Mouse (Mus musculus) retina, adult 2 months (tissue): ENCODE results near the gene Hoxc12.

Experiments used
- DNase-seq: peaks from one replicate; pipeline ENCODE4 v3.0.0-alpha.2; 2012; ENCODE audit warnings: low read depth, low spot score

The Hoxc12 gene

DNA sequence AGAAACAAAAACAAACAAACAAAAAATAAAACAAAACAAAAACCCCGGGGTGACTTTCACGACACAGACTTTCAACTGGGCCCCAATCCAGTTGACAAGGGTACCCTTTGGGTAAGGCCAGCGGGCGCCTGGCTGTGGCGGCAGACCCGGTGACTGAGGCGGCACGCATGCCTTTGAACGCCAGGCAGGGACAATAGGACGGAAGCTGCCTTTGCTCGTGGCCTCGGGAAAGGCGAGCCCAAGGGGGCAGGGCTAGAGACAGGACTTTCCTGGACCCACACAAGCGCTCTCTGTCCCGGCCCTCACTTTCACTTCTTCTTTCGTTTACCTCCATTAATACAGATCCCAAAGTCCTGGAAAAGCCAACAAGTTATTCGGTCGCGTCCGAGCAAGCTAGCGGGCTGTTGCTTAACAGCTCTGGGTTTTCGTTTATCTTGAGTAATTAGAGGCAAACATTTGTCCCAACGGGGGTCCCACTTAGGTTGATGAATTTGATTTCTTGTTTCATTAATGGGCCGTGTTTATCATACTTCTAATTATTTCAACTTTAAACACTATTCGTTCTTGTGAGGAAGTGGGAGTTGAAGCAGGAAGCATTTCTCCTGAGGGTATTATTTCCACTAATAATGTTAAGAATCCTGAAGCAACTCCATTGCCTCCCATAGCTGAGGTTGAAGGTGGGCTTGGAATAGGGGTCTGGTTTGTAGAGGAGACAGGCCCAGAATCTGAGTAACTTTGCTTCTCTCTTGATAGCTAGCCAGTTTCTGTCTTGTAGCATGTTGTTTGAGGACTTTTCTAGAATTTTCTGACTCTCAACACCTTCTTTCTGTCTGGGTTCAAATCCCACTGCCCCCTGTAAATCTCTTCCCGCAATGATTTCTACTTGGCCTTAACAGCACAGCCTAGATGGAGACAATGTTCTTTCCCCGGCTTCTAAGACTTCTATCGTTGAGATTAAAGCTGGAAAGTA is 27.4 kb downstream of the Hoxc12 start:
- no peak for DNase-seq

- no peak for DNase-seq
Measured at GRCm38 (mm10) chr15:102965003-102965891, 28.7 kb downstream of the Hoxc12 start.

DNA sequence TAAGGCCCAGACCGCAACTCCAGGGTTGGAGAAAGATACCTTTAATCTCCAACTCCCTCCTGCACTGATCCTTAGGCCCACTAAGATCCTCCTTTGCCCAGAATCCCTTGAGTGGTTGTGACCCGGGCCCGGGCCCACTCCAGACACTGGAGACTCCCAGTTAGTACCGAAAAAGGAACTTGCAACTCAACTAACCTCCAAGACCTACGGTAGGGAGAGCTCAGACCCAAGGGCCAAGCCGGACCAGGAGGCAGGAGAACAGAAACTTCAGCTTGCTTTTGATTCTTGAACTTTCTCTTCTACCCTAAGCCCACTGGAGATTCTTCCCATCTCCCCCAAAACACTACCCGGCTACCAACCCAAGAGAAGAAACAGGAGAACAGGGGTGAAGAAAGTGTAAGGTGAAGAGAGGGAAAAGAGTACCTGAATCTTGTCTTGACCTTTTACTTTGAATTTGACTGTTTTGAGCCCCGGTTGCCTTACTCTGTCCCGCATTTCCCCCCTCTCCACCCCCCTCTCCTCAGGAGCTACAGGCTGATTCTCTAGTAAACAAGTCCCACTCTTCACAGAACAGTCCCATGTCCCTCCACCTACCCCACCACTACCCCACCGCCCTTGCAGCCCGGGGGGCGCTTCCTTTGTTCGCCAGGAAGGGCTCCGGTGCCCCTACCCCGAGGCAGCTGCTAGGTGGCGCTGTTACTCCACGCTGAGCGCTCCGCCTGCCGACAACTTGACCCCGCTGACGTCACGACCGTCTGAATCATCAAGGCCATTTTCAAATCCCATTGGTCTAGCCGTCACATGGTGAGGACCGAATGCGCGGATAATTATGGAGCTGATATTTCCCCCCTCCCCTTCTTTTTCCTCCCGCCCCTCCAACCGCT is 29.6 kb downstream of the Hoxc12 start:
- no peak for DNase-seq

DNA sequence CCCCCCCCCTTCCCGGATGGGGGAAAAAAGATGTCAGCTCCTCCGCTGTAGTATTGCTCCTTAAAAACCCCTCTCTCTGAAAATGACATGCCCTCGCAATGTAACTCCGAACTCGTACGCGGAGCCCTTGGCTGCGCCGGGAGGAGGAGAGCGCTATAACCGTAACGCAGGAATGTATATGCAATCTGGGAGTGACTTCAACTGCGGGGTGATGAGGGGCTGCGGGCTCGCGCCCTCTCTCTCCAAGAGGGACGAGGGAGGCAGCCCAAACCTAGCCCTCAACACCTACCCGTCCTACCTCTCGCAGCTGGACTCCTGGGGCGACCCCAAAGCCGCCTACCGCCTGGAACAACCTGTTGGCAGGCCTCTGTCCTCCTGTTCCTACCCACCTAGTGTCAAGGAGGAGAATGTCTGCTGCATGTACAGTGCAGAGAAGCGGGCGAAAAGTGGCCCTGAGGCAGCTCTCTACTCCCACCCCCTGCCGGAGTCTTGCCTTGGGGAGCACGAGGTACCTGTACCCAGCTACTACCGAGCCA is 30.3 kb downstream of the Hoxc12 start, which contains the start of gene Hoxc10:
TSS of gene Hoxc10 (plus strand) at position 21 of the 536 bp plus-strand sequence.
- no peak for DNase-seq

DNA sequence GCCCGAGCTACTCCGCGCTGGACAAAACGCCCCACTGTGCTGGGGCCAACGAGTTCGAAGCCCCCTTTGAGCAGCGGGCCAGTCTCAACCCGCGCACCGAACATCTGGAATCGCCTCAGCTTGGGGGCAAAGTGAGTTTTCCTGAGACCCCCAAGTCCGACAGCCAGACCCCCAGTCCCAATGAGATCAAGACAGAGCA is 30.7 kb downstream of the Hoxc12 start, which contains the start of gene Hoxc5:
TSS of gene Hoxc5 (plus strand) at position 132 of the 199 bp plus-strand sequence.
- no peak for DNase-seq

GRCm38 (mm10) chr15:102967511-102968397 is 31.2 kb downstream of the Hoxc12 start:
- DNase-seq = no peak

GRCm38 (mm10) chr15:102969296-102969695 is 32.7 kb downstream of the Hoxc12 start:
- no peak for DNase-seq

- DNase-seq = no peak
Measured at GRCm38 (mm10) chr15:102970740-102971139, 34.2 kb downstream of the Hoxc12 start.

- DNase-seq = no peak
Measured at GRCm38 (mm10) chr15:102972254-102972653, 35.7 kb downstream of the Hoxc12 start.

GRCm38 (mm10) chr15:102972753-102973152 is 36.2 kb downstream of the Hoxc12 start:
- no peak for DNase-seq

GRCm38 (mm10) chr15:102975034-102975433 is 38.5 kb downstream of the Hoxc12 start:
- no peak for DNase-seq

DNA sequence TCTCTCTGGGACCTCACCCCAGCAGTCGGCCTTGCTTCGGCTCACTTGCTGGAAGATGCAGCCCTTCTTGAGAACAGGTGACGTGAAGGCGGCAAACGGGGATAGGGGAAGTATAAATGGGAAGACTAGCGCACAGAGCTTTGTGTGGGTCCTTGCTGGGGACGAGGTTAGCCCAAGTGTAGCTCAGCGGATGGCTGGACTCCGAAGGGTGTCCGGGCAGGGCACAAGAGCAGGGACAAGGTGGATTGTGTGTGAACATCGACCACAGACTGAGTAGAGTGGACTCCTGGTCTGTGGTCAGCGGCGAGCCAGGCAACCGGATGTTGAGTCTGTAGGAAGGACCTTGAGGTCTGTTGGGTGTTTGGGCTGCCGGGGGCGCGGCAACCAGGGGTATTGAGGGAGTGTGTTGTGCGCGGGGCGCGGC is 39.1 kb downstream of the Hoxc12 start:
- no peak for DNase-seq

GRCm38 (mm10) chr15:102976171-102976570 is 39.6 kb downstream of the Hoxc12 start, which contains the start of gene Hoxc9:
TSS of gene Hoxc9 (plus strand) at chr15:102976439.
- no peak for DNase-seq

DNA sequence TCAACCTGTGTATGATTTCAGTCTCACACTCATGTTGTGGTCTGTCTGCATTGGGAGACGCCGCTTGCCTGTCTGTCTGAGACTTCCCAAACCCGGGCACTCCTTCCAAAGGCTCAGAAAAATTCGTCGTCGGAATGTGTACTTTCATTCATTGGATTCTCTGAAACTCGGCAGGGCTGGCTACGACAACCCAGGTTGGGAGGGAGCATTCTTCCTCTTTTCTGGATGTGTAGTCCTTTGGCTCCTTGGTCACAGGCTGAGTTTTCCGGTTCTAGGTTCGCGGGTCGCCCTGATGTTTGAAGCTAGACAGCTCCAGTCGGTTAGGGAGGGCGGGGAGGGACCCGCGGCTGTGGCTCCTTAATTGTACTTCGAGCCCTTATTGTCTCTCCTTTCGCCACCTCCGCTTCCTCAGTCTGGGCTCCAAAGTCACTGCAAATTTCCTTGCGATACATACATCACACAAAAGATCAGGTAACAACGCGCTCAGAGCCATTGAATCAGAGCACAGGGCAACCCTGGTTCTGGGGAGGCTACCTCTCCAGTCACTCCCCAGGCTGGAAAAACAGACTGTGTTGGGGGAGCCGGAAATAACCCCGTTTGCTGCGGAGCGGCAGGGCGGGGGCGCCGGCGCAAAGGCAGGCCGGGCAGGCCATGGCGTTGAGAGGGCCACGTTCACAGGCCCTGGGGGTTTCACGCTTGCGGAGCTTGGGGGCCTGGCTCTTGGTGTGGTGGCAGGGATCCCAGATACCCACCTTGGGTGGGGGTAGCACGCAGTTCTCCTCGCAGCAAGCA is 40.3 kb downstream of the Hoxc12 start:
- DNase-seq = no peak

- DNase-seq = no peak
Measured at GRCm38 (mm10) chr15:102977423-102977974, 40.9 kb downstream of the Hoxc12 start.

GRCm38 (mm10) chr15:102978615-102979515 is 42.3 kb downstream of the Hoxc12 start:
- DNase-seq = no peak

DNA sequence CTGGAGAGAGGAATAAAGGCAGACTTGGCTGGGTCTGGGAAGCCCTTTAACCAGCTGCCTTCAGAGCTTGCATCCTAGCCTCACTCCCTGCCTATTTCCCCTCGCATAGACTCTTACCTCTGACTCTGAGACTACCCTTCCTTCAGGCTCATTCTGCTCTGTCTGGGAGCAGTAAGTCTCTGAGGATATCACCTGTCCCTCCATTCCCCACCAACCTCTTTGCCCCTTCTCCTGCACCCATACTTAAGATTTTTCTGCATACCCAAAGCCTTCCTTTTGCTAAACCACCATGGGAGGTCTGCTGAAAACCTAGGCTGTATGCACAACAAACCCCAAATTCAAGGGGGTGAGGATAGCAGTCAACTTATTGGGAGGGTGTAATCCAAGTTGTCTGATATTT is 43.4 kb downstream of the Hoxc12 start:
- DNase-seq = no peak

- no peak for DNase-seq
Measured at GRCm38 (mm10) chr15:102980352-102980751, 43.8 kb downstream of the Hoxc12 start.
